Mouse (Mus musculus): Measurements from ENCODE around the gene Efcc1.

GRCm38 (mm10) chr6:87751574-87751973, 20.9 kb downstream of the Efcc1 start:
- no peak for TF ChIP-seq CTCF (IDR thresholded peaks at IDR 0.05; ENCODE audit: control insufficient read depth, insufficient read depth, low read length)
- TF ChIP-seq POLR2A (IDR thresholded peaks at IDR 0.05; ENCODE audit: borderline replicate concordance, control insufficient read depth, low read depth, low read length): no peak

All from bone marrow, adult 2 months (tissue).